Mouse (Mus musculus) CD4-positive, CD25-positive, alpha-beta regulatory T cell, adult 4 months (primary cell): ENCODE data around the gene Ces2b. TPM values are rescaled to one million over a fixed set of nuclear protein-coding genes. Genes with fewer than 3 reads are reported as not detected.
"Not testable (repeated sequence)": the region's sequence is repeated elsewhere in the genome, so short reads cannot be mapped to it uniquely, and the experiment has no call there.

Experiments
- ATAC-seq: one replicate; pipeline ENCODE4 v1.8.0; 2017
- polyA plus RNA-seq, 2 experiments: library from polyadenylated mRNA; unstranded; fragments of 100-300 nt; shearing (Covaris generic); gene quantifications; one replicate each; pipeline ENCODE4 v1.2.1; 2017

The Ces2b gene
- not detected for polyA plus RNA-seq

- no peak for ATAC-seq
These were observed at the start of gene Ces2b for GRCm38 (mm10) chr8:104831440-104831839. Ces2b (plus strand) TSS chr8:104831572.

GRCm38 (mm10) chr8:104787049-104787448, 44.3 kb upstream of the Ces2b start:
- no peak for ATAC-seq

GRCm38 (mm10) chr8:104788929-104789328, 42.4 kb upstream of the Ces2b start:
- ATAC-seq: no peak

- peak; percentile 49 for ATAC-seq
These were observed 41.3 kb upstream of the Ces2b start for GRCm38 (mm10) chr8:104789886-104790680.

GRCm38 (mm10) chr8:104799385-104799784, 32.0 kb upstream of the Ces2b start:
- ATAC-seq: no peak

- no peak for ATAC-seq
These were observed 25.2 kb upstream of the Ces2b start for GRCm38 (mm10) chr8:104806127-104806526.

GRCm38 (mm10) chr8:104808542-104809413, 22.6 kb upstream of the Ces2b start:
- ATAC-seq: no peak

- no peak for ATAC-seq
These were observed 21.9 kb upstream of the Ces2b start for GRCm38 (mm10) chr8:104809436-104809835.

- no peak for ATAC-seq
These were observed 4.5 kb upstream of the Ces2b start for GRCm38 (mm10) chr8:104826912-104827311.

GRCm38 (mm10) chr8:104828221-104828620, 3.2 kb upstream of the Ces2b start:
- no peak for ATAC-seq

GRCm38 (mm10) chr8:104841360-104842078, 10.1 kb downstream of the Ces2b start:
- no peak for ATAC-seq

- ATAC-seq: peak; percentile 97
These were observed 15.5 kb downstream of the Ces2b start, which contains the start of gene Ces2c for GRCm38 (mm10) chr8:104846831-104847230. Ces2c (plus strand) TSS chr8:104847068.

- no peak for ATAC-seq
These were observed 16.5 kb downstream of the Ces2b start for GRCm38 (mm10) chr8:104847741-104848462.

GRCm38 (mm10) chr8:104866844-104867531, 35.6 kb downstream of the Ces2b start:
- ATAC-seq: peak; percentile 98

GRCm38 (mm10) chr8:104868876-104869275, 37.5 kb downstream of the Ces2b start:
- ATAC-seq: not testable (repeated sequence)

- ATAC-seq: peak; percentile 98
These were observed 55.0 kb downstream of the Ces2b start for GRCm38 (mm10) chr8:104886223-104886926.
